Mouse (Mus musculus): ENCODE data around the gene 2610028H24Rik. TPM values are rescaled to one million over a fixed set of nuclear protein-coding genes. Genes with fewer than 3 reads are reported as not detected.

2610028H24Rik gene
- under 1 TPM; 0.29 to 0.31 TPM for total RNA-seq (2021)
- long read RNA-seq, experiment 1, partial matches to known transcripts, result 0 of 1 reads
- long read RNA-seq, experiment 1, other reads (novel, unspliced or antisense), result 0 of 1 reads
- long read RNA-seq, experiment 2, result 0 reads

DNA sequence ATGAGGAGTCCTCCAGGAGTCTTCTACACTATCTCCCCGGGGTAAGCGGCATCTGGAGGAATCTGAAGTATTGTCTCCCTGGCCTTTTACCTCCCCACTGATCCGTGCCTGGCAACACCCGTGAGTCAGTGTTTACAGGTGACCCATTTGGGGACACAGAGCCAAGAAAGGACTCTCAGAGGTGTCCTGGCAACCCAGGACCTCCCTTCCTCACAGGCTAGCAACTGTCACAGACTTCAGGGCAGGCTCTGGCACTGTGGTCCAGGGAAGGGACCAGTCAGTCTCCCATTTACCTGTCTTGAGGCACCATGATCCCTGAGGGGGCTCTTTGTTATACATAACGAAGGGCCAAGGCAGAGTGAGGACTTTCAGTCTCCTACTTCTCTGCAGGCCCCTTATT is at the start of gene 2610028H24Rik:
2610028H24Rik (plus strand) TSS at position 231 of the 400 bp plus-strand sequence.
- no peak for DNase-seq

- DNase-seq, result no peak
Measured at GRCm38 (mm10) chr10:76408520-76408919, 40.4 kb upstream of the 2610028H24Rik start.

DNA sequence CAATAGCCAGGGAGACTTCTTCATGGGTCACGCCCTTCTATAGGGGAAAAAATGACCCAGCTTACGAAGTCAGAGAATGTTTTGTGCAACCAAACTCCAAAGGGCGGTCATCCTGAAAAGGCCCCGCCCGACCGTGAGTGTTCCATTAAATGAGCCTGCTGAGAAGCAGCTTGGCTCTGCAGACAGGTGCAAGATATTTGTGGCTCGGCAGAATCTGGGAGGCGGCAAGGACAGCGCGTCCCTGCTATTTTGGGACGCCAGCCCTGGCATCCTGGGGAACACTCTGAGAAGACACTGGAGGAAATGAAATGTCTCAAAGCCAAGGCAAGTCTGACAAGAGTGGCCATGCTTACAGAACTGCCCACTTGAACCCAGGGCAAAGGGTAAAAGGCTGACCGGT is 32.1 kb upstream of the 2610028H24Rik start:
- DNase-seq, result peak; percentile 88

DNA sequence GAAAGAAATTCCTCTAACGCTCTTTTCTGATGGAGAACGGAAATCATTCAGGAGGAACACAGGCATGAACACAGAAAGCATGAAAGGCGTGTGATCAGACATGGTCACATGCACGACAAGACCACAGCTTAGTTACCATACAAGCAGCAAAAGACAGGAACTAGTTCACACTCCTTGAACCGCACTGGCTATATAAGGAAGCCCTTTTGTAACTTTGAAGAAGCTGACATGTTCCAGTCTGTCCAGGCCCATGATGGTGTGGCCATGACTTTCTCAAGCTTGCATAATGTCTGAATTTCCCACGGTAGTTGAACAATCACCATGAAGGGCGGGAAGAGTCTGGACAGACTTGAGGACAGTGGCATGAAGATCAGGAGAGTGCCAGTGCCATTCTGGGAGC is 23.2 kb upstream of the 2610028H24Rik start:
- no peak for DNase-seq

DNA sequence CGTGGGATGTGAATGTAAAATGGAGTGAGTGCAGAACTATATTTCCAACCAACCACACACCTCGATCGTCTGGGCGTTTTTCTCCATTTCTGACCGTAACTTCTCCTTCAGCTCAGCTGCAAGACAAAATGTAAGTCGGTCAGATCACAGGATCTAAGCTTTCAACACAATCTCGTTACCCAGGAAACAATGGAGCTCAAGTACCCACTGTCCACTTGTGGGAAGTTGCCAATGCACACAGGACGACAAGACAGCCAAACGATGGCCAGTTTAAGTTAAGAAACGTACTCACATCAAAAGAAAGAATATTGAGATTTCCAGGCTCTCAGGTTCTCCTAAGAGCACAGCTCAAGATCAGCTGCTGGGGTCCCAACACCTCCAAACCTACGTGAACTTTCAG is 15.0 kb upstream of the 2610028H24Rik start:
- DNase-seq, result no peak

- DNase-seq, result no peak
Measured at GRCm38 (mm10) chr10:76439107-76439890, 9.6 kb upstream of the 2610028H24Rik start.

GRCm38 (mm10) chr10:76440281-76440680 is 8.6 kb upstream of the 2610028H24Rik start, which contains the start of gene AC141477.1:
AC141477.1 (minus strand) TSS chr10:76440444.
- DNase-seq, result no peak

DNA sequence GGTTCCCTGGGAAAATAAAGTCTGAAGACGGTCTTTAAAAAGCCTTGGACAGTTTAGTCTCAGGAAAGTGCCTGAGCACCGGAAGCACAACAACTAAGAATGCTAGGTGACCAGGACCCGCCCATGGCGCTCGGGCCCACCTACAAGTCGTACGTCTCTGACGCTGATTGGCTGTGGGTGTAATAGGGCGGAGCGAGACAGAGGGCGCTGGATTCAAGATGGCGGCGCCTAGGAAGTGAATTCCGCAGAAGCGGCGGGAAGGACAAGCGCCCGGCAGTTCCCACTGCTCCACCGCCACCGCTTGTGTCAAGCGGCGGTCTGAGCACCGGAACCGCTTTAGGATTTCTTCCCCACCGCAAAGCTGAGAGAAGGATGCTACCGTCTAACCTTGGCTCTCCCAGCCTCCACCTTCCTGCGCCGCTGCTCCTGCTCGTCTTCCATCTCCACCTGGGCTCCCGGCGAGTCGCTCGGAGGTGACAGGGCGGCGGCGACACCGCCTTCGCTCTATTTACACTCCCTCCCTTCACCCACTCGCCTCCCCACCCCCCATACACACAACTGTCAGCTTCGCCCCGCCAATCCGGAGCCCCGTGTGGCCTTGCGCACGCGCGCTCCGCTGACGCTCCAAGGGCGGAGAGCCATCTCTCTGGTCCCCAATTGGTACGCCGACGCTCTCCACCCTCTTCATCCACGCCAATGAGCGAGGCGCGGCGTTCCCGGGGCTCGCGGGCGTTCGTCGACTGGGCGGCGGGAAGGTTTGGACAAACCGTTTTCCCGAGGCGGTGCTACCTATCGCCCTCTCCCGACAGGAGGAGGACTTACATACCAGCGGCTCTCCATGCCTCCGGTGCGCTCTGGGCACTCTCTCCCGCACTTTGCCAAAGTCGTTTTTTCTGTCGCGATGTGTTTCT is 6.4 kb upstream of the 2610028H24Rik start, which contains the start of gene Pcnt:
Pcnt (minus strand) TSS at position 609 of the 911 bp plus-strand sequence.
- DNase-seq, result peak; percentile 98

DNA sequence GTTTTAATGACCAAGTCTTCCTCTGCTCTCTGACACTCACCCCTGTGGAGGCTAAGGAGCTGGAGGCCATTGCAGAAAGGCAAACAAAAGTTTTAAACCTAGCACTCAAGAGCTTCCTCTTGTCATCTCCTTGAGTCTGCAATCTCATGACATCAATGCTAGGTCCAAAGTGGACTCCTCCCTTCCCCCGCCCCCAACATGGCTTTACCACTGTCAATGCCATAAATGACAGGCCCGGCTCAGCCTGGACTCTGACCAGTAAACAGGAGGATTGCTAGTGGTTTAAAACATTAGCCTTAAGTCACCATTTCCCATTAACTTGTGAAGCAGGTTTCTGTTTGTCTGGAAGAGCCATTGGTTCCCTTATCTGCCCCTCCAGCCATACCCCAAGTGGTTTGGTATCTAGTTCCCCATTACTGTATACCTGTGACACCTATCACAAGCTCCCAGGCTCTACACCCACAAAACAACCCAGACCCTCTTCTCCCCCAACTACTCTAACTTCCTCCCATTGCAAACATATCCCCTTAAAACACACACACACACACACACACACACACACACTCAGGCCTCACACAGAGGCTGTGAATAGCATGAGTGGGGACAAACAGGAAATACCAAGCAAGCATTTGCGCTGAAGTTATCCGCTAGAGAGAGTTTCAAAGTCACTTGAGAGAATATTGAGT is 2.7 kb upstream of the 2610028H24Rik start:
- no peak for DNase-seq

GRCm38 (mm10) chr10:76447406-76448229 is 1.3 kb upstream of the 2610028H24Rik start:
- peak; percentile 52 for DNase-seq

DNA sequence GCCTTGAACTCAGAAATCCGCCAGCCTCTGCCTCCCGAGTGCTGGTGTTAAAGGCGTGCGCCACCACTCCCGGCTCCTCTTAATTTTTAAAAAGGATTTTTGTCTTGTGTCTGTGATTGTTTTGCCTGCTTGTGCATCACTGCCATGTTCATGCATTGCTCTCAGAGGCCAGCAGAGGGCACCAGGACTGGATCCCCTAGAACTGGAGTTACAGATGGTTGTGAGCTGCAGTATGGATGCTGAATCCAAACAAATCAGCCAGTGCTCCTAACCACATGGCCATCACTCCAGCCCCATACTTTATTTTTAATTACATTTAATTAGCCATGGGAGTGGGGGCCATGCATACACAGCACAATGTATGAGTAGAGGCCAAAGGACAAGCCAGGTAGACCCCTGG is 6.4 kb downstream of the 2610028H24Rik start:
- no peak for DNase-seq

GRCm38 (mm10) chr10:76461255-76461654 is 12.4 kb downstream of the 2610028H24Rik start:
- no peak for DNase-seq

GRCm38 (mm10) chr10:76462312-76462711 is 13.4 kb downstream of the 2610028H24Rik start:
- DNase-seq, result no peak

- DNase-seq, result no peak
Measured at GRCm38 (mm10) chr10:76462721-76463120, 13.8 kb downstream of the 2610028H24Rik start.

GRCm38 (mm10) chr10:76468203-76469162 is 19.6 kb downstream of the 2610028H24Rik start, which contains the start of the genes Mcm3ap and Ybey:
Mcm3ap (plus strand) TSS chr10:76468927.
Ybey (minus strand) TSS chr10:76469114.
- DNase-seq, result peak; percentile 86

- DNase-seq, result no peak
Measured at GRCm38 (mm10) chr10:76473759-76474158, 24.9 kb downstream of the 2610028H24Rik start.

DNA sequence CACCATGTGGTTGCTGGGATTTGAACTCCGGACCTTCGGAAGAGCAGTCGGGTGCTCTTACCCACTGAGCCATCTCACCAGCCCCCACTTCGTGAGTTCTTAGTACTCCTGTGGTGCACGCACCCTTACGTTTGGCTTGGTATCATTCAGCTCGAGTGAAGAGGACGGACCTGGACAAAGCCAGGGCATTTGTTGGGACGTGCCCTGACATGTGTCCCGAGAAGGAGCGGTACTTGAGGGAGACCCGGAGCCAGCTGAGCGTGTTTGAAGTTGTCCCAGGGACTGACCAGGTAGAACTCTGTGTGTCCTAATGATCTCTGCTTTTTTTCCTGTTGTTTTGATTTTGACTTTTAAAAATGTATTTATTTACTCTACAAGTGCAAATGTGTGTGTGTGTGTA is 32.0 kb downstream of the 2610028H24Rik start:
- DNase-seq, result no peak

- DNase-seq, result no peak
Measured at GRCm38 (mm10) chr10:76481480-76481879, 32.6 kb downstream of the 2610028H24Rik start.

DNA sequence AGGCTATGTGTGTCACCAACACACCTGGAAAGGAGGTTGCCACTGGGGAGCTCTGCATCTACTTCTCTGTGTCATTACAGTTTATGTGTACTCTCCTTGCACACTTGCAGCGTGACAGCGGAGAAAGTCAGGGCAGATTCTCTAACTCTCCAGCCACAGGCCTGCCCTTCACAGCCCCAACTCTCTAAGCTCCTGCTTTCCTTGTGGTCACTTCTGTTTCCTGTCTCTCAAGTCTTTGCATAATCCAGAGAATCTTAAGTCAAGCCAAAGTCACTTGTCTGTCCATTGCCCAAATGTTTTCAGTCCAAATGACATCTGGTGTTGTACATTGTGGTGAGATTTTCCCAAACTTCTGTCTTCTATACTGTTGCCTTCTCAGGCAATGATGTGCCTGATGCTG is 37.4 kb downstream of the 2610028H24Rik start:
- no peak for DNase-seq

DNA sequence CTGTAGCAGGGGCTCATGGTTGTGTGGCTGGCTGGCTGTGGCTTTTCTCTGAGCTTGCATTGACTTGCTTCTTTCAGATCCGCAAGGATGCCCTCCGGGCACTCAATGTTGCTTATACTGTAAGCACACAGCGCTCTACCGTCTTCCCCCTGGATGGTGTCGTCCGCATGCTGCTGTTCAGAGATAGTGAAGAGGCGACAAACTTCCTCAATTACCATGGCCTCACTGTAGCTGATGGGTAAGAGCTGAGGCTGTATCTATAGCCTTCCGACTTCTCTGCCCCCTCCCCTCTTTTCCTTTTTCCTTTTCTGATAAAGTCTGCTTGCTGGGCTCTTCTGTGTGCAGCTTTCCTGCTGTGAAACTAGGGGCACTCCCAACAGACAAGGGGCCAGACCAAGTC is 39.4 kb downstream of the 2610028H24Rik start:
- DNase-seq, result no peak
